Mouse (Mus musculus): ENCODE data around the gene Iqcf3.

DNA sequence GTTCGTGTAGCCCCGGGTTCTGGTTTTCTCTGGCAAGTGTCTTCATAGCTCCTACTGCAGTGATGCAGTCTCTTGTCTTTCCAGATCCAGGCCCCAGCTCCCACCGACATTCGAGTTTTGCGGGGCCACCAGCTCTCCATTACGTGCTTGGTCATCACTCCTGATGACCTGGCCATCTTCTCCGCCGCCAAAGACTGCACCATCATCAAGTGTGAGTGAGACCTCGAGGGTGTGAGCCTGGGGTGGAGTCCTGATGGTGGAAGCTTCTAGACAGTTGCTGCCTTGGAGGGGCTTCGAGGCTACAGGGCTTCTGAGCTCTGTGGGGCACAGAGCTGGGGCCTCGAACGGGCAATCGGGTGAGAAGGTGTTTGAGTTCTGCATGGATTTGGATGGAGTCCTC is 79.8 kb downstream of the Iqcf3 start:
- TF ChIP-seq CTCF (IDR thresholded peaks at IDR 0.05; ENCODE audit: borderline replicate concordance, insufficient read depth, low read length) (no peak), POLR2A (IDR thresholded peaks at IDR 0.05; ENCODE audit: low read depth, low read length) (no peak)

All from embryonic fibroblast, embryonic 13.5 days (primary cell).